Mouse (Mus musculus): Measurements from ENCODE around the gene Kif13a.

DNA sequence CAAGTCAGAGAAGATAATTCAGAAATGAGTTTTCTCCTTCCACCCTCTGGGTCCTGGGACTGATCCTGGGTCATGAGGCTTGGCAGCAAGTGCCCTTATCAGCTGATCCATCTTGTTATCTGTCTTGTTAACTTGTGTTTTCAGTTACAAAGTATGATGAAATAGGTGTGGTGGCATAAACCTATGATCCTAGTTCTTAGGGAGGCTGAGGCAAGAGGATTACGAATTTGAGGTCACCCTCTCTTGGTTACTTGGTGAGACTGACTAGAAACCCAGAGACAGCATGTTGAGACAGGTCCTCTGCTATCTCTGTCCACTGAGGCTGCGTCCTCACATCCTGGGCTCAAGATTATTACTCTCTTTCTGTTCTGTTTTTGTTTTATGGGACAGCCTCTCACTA, 164.3 kb downstream of the Kif13a start:
- TF ChIP-seq POLR2A (IDR thresholded peaks at IDR 0.05; ENCODE audit: control insufficient read depth, low read depth, low read length) (no peak), CTCF (IDR thresholded peaks at IDR 0.05; ENCODE audit: control insufficient read depth, insufficient read depth, insufficient replicate concordance, low read depth, low read length) (no peak)

Data from testis, adult 2 months (tissue).